Mouse (Mus musculus): ENCODE data around the gene Chn2. TPM values are rescaled to one million over a fixed set of nuclear protein-coding genes. Genes with fewer than 3 reads are reported as not detected.
"Not testable (repeated sequence)": the region's sequence is repeated elsewhere in the genome, so short reads cannot be mapped to it uniquely, and the experiment has no call there.

The Chn2 gene
- total RNA-seq, 2 experiments from 2014 or later: 7.5 to 8.0 TPM

DNA sequence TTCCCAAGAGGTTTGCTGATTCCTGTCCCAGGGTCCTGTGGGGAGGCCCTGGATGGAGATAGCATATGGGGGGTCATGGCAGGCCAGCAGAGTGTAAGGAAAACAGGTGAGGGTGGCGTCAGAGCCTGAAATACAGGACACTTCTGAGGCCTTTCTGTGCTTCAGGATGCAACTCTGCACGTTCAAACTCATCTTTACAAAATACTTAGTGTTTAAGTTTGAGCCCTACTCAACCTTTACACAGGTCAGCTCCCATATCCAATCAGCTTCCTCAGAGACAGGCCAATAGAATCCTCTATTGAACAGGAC lies 104.3 kb downstream of the Chn2 start:
- no peak for ATAC-seq (replicated peaks; ENCODE audit: poor library complexity)

DNA sequence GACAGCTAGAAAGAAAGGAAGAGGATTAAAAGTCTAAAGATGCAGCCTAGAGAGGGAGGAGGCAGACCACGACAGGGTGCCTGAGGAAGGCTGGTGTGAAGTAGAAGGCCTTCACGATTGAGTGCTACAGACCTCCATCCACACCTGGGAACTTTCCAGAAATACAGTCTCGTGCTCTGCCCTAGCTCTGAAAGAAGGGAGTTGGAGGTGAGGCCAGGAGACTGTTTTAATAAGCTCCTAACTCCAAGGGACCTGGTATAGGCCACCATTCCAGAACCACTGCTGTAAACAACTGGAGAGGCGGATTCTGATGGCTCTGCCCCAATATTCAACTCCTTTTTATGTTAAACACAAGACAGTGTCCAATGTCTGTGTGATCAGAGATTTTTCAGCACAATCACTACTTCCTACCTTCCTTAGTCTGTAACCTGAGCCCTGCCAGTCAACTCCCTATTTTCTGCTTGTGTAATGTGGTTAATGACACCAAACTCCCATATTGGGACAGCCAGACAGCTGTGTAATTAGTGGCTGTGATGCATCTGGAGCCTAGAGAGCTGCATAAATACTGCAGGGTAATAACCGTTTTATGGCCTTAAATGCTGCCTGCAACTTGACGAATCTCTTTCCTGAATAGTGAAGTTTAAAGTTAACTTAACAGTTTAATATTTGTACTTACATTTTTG lies 109.6 kb downstream of the Chn2 start:
- ATAC-seq (replicated peaks; ENCODE audit: poor library complexity): peak; percentile 42; the same call in 1 of the 2 replicates

DNA sequence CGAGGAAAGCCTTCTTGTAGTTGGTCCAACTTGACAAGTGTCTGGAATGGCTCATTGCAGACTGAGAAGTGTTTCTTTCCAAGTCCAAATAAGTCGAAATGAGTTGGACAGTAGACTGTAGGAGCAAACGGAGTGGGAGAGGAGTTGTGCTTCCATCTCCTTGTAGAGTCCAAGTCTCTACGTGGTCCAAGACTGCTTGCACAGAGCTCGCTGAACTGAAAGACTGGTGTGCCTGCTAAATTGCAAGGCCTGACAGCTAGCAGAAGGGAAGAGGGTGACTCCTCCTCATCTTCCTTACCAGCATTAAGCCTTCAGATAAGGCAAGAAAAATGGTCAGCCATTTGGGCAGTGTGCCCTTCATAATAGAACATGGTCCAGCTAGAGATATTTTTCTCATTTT lies 111.5 kb downstream of the Chn2 start:
- ATAC-seq (replicated peaks; ENCODE audit: poor library complexity): no peak

DNA sequence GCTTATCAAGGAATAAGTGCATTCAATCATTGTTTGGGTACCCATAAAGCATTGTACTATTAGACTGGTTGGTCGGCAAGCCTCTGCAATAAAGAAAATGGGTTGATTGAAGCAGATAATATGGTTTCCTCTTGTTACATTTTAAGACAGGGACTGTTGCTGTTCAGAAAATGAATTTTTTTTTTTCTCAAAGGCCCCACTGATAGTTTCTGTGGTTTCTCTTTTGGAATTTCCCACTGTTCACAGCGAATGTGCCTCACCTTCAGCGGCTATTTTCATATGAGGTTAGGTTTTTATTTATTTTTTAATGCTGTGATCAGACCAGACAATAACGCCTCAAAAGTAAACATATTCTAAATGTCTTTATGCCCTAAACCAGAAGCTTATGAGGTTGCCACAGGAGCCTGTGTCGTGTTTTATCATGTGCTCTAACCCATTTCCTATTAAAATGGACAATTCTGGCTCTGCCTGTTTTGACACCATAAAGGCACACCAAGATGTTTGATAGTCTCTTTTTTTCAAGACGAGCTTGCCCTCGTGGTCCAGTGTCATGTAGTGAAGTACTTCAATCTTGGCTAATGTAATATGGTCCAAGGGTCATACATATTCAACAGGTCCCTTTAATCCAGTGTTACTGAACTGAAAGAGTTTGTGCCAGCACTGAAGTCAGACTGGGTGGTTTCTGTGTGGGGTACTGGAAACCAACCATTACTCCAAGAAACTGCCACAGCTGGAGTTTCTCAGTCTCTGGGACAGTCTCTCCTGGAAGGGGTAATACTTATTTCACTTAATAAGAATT lies 112.3 kb downstream of the Chn2 start:
- no peak for ATAC-seq (replicated peaks; ENCODE audit: poor library complexity)

DNA sequence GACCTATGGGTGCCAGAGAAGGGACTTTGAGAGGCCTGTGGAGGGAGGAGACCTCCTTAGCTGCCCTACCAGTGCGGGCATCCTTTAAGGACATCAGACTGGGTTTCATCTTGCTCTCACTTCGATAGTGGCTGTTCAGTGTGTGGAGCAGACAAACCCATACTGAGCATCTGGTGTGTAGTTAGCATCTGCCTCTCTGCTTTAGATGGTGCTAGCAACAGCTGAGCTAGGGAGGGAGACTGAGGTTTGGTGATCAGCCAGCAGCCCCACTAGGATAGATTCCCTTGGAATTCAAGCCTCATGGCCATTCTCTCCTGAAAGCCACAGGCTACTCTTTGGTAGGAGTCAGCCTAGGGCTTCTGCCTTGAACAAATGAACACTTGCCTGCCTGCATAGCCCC lies 117.7 kb downstream of the Chn2 start:
- no peak for ATAC-seq (replicated peaks; ENCODE audit: poor library complexity)

DNA sequence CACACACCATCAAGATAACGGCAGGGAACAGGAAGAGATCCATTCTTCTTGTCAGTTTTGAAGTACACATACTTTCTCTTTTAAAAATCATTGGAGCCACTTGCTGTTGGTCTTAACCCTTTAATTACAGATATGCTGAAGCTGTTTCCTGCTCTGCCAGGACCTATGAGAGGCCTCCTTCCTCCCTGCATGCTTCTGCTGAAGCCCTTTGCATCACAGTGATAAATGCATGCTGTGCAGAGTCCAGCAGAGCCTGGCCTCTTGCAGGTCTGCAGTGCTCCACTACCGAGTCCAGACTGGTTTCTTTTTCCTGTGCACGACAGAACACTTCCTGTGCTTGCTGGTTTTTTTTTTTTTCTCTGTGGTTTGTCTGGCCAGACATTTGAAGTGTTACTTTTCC lies 119.0 kb downstream of the Chn2 start:
- ATAC-seq (replicated peaks; ENCODE audit: poor library complexity): peak; percentile 23; the same call in 1 of the 2 replicates

DNA sequence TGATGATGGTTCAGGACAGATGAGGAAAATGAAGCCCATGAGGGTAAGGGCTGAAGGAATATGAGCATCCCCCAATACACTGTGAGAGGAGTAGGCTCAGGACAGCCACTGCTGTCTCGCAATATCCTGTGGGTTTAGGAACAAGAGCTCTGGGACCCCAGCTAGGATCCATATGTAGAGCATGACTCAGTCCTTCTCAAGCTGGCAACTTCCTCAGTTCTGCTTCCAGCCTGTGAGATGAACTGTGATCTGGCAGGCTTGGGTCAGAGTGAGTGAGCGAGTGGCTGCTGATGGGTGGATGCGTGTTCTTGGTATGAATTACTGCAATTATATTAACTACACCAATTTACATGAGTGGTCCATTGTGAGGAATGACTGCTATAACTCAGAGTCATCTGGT lies 121.3 kb downstream of the Chn2 start:
- peak; percentile 70 for ATAC-seq (replicated peaks; ENCODE audit: poor library complexity)

DNA sequence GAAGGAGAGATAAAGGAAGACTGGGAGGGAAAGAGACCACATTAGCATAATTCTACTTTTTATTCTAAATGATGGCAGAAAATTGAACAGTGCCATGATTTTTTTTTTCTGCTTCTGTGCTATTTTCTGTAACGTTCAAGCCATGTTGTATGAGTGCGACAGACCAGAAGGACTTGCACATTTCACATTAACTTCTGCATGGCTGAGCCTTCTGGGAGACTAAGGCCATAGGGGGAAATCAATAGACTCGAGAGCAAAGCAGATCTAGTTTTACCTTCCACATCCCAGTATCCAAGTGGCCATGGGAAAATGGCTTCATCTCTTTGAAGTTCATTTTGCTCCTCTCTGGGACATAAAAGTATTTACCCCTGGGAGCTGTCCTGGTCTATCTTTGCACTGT lies 121.9 kb downstream of the Chn2 start:
- no peak for ATAC-seq (replicated peaks; ENCODE audit: poor library complexity)

DNA sequence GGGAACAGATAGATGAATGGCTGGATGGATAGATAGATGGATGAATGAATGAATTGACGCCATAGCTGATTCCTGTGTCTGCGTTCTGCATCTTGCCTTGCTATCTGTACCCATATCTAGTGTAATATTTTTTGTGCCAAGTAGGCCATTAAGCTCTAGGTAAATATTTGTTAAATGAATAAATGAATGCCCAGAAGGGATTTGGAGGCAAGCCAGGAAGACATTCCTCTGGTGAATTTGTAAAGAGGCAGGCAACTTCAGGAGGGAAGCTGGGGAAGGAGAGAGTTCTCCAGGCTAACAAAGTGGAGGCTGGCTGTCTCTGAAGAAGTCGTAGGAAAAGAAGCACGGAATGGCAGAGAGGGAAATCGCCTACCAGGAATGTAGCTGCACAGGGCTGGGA lies 123.0 kb downstream of the Chn2 start:
- ATAC-seq (replicated peaks; ENCODE audit: poor library complexity): no peak

DNA sequence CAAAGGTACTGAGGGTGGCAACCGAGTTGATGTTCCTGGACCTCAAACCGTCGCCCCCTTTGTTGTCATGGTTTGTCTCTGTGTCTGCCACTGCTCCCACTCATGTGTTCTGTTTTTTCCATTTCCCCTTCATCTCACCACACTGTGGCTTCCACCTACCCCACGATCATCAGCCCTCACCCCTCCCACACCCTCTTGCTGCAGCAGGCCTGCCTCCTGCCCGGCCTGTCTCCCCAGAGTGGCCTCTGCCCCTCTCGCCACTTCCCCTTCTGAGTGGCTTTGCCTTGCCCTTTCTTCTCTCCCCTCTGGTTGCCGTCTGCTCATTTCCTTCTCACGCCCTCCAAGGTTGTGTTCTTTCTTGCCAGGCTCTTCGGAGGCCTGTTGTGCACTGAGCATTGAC lies 123.4 kb downstream of the Chn2 start:
- ATAC-seq (replicated peaks; ENCODE audit: poor library complexity): peak; percentile 90

DNA sequence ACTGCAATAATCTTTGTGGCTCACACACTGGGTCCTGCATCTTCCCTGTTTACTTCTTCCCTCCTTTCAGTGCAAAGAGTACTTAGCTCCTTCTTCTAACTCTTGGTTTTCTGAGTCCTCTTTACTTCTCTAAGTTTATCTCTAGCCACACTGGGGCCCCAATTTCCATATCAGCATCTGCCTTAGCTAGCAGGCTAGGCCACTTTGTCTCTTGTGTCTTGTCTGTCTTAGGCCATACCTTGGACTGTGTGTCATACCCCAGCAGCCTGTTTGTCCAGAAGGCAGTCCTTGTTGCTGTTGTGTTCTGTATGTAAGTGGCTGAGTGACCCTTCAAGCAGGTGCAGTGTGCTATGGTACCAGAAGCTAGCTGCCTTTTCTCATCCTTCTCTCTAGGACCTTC lies 124.3 kb downstream of the Chn2 start:
- no peak for ATAC-seq (replicated peaks; ENCODE audit: poor library complexity)

DNA sequence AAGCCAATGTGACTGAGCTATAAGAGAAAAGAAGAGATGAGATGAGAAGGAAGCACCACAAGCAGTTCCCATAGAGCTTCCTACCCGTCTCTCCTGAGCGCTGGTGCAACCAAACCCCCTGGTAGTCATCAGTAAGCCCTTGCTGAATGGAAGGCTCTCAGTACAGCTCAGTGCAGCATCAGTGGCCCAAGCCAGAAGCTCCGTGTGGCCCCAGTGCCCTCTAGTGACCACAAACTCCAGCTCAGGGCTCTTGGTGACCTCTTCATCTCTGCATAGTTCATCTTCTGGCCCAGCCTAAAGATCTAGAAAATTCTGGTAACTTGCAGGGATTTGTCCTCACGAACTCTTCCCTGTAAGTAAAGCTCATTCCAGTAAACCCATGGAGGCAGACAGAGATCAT lies 125.4 kb downstream of the Chn2 start:
- peak; percentile 38 for ATAC-seq (replicated peaks; ENCODE audit: poor library complexity)

DNA sequence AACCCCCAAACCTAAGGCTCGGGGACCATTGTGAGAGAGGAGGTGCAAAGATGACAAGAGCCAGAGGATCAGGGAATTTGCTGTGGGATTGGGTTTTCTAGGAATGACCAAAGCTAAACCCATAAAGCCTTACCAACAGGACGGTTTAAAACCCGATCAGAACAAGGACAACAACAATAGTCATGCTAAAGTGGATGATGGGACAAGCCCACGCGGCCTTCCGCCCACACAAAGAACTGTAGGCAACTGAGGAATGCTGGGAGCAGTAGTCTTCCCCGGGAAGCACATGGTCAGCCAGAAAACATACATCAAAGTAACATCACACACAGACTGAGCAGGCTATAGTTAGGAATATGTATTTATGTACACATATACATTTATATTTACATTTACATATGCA lies 125.9 kb downstream of the Chn2 start:
- no peak for ATAC-seq (replicated peaks; ENCODE audit: poor library complexity)

DNA sequence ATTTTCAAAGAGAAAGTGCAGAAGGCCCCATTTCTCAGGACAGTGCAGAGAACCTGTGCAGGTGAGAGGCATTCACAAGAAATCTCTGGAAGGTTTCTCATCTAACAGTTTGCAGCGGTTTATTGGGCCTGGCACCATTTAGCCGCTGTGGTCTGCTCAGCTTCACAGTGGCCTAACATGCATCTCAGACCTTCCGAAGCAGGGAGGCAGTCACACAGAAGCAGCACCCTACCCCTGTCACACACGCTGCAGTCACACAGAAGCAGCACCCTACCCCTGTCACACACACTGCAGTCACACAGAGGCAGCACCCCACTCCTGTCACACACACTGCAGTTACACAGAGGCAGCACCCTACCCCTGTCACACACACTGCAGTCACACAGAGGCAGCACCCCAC lies 126.5 kb downstream of the Chn2 start:
- no peak for ATAC-seq (replicated peaks; ENCODE audit: poor library complexity)

DNA sequence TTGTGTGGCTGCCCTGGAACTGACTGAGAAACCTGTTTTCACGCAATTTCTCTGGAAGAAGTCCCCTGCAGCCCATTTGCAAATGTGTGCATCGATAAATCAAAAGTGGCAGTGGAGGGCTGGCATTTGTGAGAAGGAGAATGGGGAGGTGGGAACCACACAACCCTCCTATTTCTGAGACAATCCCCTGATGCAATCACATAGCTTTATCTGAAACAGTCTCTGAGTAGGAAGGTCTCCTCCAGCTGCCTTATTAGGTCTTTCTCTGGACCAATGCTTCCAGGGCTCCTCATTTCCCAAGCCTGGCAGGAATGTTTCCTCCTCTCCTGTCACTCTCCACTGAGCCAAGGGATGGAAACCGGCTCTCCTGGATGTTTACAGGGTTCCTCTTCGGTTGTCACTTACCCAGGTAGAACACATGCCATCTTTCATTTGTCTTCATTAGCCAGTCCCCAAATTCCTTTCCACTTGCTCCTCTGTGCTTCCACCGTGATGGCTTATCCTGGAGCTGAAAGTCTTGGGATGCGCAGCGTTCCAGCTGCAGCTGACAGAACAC lies 127.7 kb downstream of the Chn2 start:
- ATAC-seq (replicated peaks; ENCODE audit: poor library complexity): no peak

DNA sequence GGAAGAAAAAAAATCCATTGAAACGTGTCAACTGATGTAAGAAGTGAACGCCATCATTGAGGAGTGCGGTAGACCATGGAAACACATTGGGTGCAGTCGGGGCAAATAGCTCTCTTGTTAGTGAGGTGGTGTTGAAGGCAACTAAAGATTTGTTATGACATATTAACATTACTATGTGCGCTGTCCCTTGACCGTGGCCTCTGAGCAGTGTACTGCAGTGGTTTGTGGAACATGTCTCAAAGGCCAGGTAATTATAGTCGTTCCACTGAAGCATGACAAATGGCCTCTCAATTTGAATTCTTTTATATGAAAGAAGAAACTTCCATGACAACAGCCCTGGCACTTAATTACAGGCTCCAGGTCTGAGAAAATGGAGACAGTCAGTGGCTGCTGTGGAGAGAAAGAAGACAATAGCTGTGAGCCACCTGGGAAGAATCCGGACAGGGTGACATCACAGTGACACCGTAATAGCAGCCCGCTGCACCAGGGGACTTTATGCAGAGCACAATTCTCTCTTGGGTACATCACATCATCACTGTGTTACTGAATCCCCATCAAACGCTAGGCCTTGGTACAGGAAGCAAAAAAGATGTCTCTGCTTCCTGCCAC lies 131.0 kb downstream of the Chn2 start:
- ATAC-seq (replicated peaks; ENCODE audit: poor library complexity): no peak

DNA sequence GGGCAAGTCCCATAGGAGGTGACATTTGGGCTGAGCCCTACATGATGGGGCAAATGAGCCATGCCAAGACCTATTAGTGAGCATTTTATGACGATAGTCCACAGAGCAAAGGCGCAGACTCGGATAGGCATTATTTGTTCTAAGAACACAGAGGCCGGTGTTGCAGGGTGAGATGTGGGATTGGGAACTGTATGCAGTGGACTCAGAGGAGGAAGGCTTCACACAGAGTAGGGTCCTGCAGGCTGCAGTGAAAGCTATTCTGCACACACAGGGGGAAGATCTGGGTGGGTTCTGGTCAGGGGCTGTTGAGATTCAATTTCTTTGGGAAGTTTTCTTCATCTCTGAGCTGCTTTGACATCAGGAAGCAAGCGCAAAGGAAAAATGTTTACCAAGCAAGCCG lies 132.0 kb downstream of the Chn2 start:
- no peak for ATAC-seq (replicated peaks; ENCODE audit: poor library complexity)

DNA sequence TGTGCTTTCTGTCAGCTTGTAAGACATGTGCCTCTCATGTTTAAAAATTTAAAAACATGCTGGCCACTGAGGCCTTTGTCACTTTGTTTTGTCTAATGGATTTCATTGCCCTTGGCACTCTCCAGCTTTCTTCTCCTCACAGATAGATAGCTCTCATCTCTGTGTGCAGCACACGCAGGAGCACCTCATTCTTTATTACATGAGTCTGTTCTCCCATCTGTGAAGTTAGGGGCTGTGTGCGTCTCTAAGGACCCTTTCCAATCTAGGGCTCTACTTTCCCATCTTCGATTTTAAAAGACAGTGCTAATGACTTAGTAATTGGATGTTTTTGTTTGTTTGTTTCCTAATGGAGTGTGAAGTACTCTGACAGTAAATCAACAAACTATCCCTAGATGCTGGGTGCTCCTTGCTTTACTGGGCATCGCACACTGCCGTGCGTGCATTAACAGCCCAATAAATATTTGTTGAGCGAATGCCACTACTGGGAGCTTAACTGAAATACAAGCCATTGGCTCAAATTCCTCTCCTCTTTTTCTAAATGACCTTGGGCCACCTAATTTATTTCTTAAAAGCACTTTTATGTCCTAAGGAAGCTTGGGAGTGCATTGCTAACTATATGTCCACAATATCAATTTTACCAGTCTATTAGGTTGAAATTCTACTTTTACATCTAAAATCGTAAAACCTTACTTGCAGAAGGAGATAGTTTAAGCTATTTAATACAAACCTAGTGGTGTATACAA lies 136.3 kb downstream of the Chn2 start:
- no peak for ATAC-seq (replicated peaks; ENCODE audit: poor library complexity)

DNA sequence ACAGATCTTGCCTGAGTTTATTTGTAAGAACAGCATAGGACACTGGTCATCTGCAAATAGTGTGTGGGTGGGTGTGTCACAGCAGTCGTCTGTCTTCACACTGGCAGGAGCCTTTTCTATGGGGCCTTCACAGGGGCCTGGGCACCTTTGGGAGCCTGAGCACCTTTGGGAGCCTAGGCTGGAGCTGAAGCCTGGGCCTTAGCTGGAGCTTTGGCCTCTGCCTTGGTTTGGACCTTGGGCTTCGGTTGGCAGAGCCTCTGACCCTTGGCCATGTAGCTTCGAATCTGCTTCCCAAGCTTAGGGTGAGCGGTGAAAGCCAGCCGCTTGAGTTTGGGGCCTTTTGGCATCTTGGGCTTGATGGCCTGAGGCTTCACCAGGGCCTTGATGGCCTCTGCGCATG lies 137.7 kb downstream of the Chn2 start:
- not testable (repeated sequence) for ATAC-seq (replicated peaks; ENCODE audit: poor library complexity)

DNA sequence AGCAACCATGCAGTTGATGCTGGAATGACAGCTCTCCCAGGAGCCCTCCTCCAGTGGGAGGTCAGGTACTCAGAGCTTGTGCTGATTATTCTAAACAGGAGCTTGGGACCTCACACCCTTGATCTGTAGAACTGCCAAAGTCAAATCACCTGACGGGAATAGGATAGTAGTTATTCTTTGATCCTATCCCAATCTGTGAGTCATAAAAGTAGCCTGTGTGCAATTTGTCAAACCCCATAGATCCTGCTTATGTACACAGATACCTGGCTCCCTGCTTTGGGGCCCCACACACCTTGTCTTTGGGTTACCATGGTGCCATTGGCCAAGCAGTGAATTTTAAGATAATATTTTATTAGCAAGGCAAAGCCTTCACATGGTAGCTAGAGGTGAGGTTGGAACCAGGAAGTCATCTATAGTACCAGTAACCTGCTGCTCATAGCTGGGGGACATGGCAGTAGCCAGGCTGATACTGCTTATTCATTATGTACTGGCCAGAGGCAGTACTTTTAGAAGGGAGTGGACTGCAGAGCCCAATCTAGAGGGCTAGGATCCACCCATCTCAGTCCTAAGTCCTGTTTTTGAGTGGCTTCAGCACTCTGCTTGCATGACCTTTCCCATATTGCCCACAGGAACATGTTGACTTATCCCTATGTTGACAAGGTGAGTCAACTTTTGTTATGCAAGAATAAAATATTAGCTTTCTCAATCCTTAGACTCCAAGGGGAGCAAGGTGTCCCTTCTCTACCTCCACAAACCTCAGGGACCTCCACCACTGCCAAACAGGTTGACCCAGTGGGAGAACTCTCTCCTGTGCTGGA lies 139.9 kb downstream of the Chn2 start:
- ATAC-seq (replicated peaks; ENCODE audit: poor library complexity): no peak

DNA sequence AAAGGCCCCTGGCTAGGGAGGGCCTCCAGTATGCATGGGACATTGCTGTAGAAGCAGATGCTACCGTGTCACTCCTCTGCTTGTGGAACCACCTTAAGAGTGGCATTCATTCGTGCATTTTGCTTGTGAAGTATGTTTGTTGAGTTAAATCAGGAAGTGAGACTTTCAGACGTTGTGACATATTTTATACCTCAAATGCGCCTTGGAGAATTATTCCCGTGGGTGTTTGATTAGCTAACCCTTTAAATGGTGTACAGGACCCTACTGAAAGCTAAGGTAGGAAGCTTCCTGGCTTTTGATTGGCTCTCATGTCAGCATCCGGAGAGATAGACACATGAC lies 140.5 kb downstream of the Chn2 start:
- peak; percentile 29 for ATAC-seq (replicated peaks; ENCODE audit: poor library complexity)

All from megakaryocyte progenitor cell, adult 5-6 weeks (primary cell).